Mouse (Mus musculus): ENCODE measurements around the gene Slf2. TPM values are rescaled to one million over a fixed set of nuclear protein-coding genes. Genes with fewer than 3 reads are reported as not detected.

Gene Slf2
- total RNA-seq, 1 experiment from 2014 or later, result 58.2 TPM

- ATAC-seq (replicated peaks; ENCODE audit: insufficient number of reproducible peaks, low FRiP score, low TSS enrichment, poor library complexity, severe bottlenecking), result no peak
Observed at GRCm38 (mm10) chr19:44968329-44968728, 37.4 kb downstream of the Slf2 start.

- ATAC-seq (replicated peaks; ENCODE audit: insufficient number of reproducible peaks, low FRiP score, low TSS enrichment, poor library complexity, severe bottlenecking), result no peak
Observed at GRCm38 (mm10) chr19:44976636-44977035, 45.7 kb downstream of the Slf2 start.

GRCm38 (mm10) chr19:44977148-44977547 is 46.2 kb downstream of the Slf2 start:
- no peak for ATAC-seq (replicated peaks; ENCODE audit: insufficient number of reproducible peaks, low FRiP score, low TSS enrichment, poor library complexity, severe bottlenecking)

GRCm38 (mm10) chr19:44980787-44981186 is 49.8 kb downstream of the Slf2 start:
- ATAC-seq (replicated peaks; ENCODE audit: insufficient number of reproducible peaks, low FRiP score, low TSS enrichment, poor library complexity, severe bottlenecking), result no peak

- ATAC-seq (replicated peaks; ENCODE audit: insufficient number of reproducible peaks, low FRiP score, low TSS enrichment, poor library complexity, severe bottlenecking), result no peak
Observed at GRCm38 (mm10) chr19:44982477-44983115, 51.6 kb downstream of the Slf2 start.

GRCm38 (mm10) chr19:44983366-44983765 is 52.4 kb downstream of the Slf2 start:
- ATAC-seq (replicated peaks; ENCODE audit: insufficient number of reproducible peaks, low FRiP score, low TSS enrichment, poor library complexity, severe bottlenecking), result no peak

GRCm38 (mm10) chr19:44984420-44984819 is 53.5 kb downstream of the Slf2 start:
- ATAC-seq (replicated peaks; ENCODE audit: insufficient number of reproducible peaks, low FRiP score, low TSS enrichment, poor library complexity, severe bottlenecking), result no peak

GRCm38 (mm10) chr19:44985159-44985988 is 54.4 kb downstream of the Slf2 start:
- ATAC-seq (replicated peaks; ENCODE audit: insufficient number of reproducible peaks, low FRiP score, low TSS enrichment, poor library complexity, severe bottlenecking), result no peak

GRCm38 (mm10) chr19:44987004-44987403 is 56.1 kb downstream of the Slf2 start:
- no peak for ATAC-seq (replicated peaks; ENCODE audit: insufficient number of reproducible peaks, low FRiP score, low TSS enrichment, poor library complexity, severe bottlenecking)

- ATAC-seq (replicated peaks; ENCODE audit: insufficient number of reproducible peaks, low FRiP score, low TSS enrichment, poor library complexity, severe bottlenecking), result no peak
Observed at GRCm38 (mm10) chr19:44987851-44988250, 56.9 kb downstream of the Slf2 start.

- no peak for ATAC-seq (replicated peaks; ENCODE audit: insufficient number of reproducible peaks, low FRiP score, low TSS enrichment, poor library complexity, severe bottlenecking)
Observed at GRCm38 (mm10) chr19:44988321-44988720, 57.4 kb downstream of the Slf2 start.

- no peak for ATAC-seq (replicated peaks; ENCODE audit: insufficient number of reproducible peaks, low FRiP score, low TSS enrichment, poor library complexity, severe bottlenecking)
Observed at GRCm38 (mm10) chr19:44988831-44989566, 58.0 kb downstream of the Slf2 start, which contains the start of gene Sema4g. Gene Sema4g, plus strand, starts transcription at chr19:44989101.

GRCm38 (mm10) chr19:44989567-44990495 is 58.9 kb downstream of the Slf2 start:
- no peak for ATAC-seq (replicated peaks; ENCODE audit: insufficient number of reproducible peaks, low FRiP score, low TSS enrichment, poor library complexity, severe bottlenecking)

- ATAC-seq (replicated peaks; ENCODE audit: insufficient number of reproducible peaks, low FRiP score, low TSS enrichment, poor library complexity, severe bottlenecking), result no peak
Observed at GRCm38 (mm10) chr19:44991031-44991430, 60.1 kb downstream of the Slf2 start.

GRCm38 (mm10) chr19:44992246-44992645 is 61.3 kb downstream of the Slf2 start:
- ATAC-seq (replicated peaks; ENCODE audit: insufficient number of reproducible peaks, low FRiP score, low TSS enrichment, poor library complexity, severe bottlenecking), result no peak

GRCm38 (mm10) chr19:44992712-44993111 is 61.8 kb downstream of the Slf2 start:
- ATAC-seq (replicated peaks; ENCODE audit: insufficient number of reproducible peaks, low FRiP score, low TSS enrichment, poor library complexity, severe bottlenecking), result no peak

GRCm38 (mm10) chr19:44997786-44998185 is 66.8 kb downstream of the Slf2 start:
- ATAC-seq (replicated peaks; ENCODE audit: insufficient number of reproducible peaks, low FRiP score, low TSS enrichment, poor library complexity, severe bottlenecking), result no peak

- no peak for ATAC-seq (replicated peaks; ENCODE audit: insufficient number of reproducible peaks, low FRiP score, low TSS enrichment, poor library complexity, severe bottlenecking)
Observed at GRCm38 (mm10) chr19:44999647-45000046, 68.7 kb downstream of the Slf2 start.
